Mouse (Mus musculus) embryonic facial prominence, embryonic 13.5 days (tissue): Measurements from ENCODE around the gene Tmprss11c. TPM values are rescaled to one million over a fixed set of nuclear protein-coding genes. Genes with fewer than 3 reads are reported as not detected.

ENCODE experiments used
- ATAC-seq: fragments of 200-750 bp; cut with Nextera tagmentation; 2 replicates; pipeline ENCODE4 v1.8.0; 2017; ENCODE audit warnings: low read depth; ENCODE audit not compliant: insufficient number of reproducible peaks, insufficient read depth, low FRiP score, low TSS enrichment
- H3K27ac ChIP-seq: fragments of 300-500 bp; sonication (generic); 2 replicates; pipeline ENCODE4 v1.5.1; 2015; ENCODE audit warnings: moderate library complexity, mild to moderate bottlenecking, inconsistent platforms
- H3K27me3 ChIP-seq: fragments of 300-500 bp; sonication (generic); 2 replicates; pipeline ENCODE4 v1.6.1; 2015; ENCODE audit warnings: mild to moderate bottlenecking, inconsistent platforms
- H3K36me3 ChIP-seq: fragments of 300-500 bp; sonication (generic); 2 replicates; pipeline ENCODE4 v1.6.1; 2015; ENCODE audit warnings: mild to moderate bottlenecking, inconsistent platforms
- H3K4me1 ChIP-seq: fragments of 300-500 bp; sonication (generic); 2 replicates; pipeline ENCODE4 v1.6.1; 2015; ENCODE audit warnings: inconsistent platforms
- H3K4me2 ChIP-seq: fragments of 300-500 bp; sonication (generic); 2 replicates; pipeline ENCODE4 v1.6.1; 2015; ENCODE audit warnings: moderate library complexity, mild to moderate bottlenecking, inconsistent platforms
- H3K4me3 ChIP-seq: fragments of 300-500 bp; sonication (generic); 2 replicates; pipeline ENCODE4 v1.5.1; 2015; ENCODE audit warnings: mild to moderate bottlenecking, inconsistent platforms
- H3K9ac ChIP-seq: fragments of 300-500 bp; sonication (generic); 2 replicates; pipeline ENCODE4 v1.6.1; 2015; ENCODE audit warnings: mild to moderate bottlenecking, inconsistent platforms
- H3K9me3 ChIP-seq: fragments of 300-500 bp; sonication (generic); 2 replicates; pipeline ENCODE4 v1.6.1; 2016; ENCODE audit warnings: inconsistent platforms
- WGBS: fragments of 180-500 bp; shearing (Covaris S2); methylation state at CpG from one replicate; pipeline ENCODE4 v1.1.7; 2015; ENCODE audit warnings: mixed read lengths; 5-methylcytosine and 5-hydroxymethylcytosine counted together
- polyA plus RNA-seq: library from polyadenylated mRNA; unstranded; fragments of >200 nt; fragmentation: Nextera tagmentation; extraction: Ambion mirVana; gene quantifications from 2 replicates; pipeline ENCODE4 v1.2.1, GENCODE M21; 2015

Tmprss11c gene
- polyA plus RNA-seq, 1 experiment from 2014 or later, result not detected

DNA sequence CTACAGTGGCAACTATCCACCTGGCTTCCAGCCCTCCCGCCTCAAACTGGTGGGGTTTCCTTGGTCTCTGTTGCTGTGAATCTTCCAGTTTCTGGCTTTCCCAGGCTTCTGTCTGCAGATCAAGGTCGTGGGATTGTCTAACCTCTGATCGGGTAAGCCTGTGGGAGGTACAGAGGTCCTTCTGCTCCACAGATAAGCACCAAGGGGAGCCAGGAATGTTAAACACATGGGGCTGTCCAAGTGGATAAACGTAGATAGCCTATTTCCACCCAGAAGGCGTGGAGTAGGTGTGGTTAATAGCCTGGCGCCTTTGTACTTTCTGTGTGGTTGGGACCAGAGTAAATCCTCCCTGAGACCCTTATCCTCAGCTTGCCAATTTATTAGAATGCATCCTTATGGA is 101.7 kb downstream of the Tmprss11c start:
- Histone ChIP-seq H3K36me3 (no peaks in the 10 kb centered on the region), H3K4me2 (no peak overlapping the region), H3K27me3 (no peaks in the 10 kb centered on the region), H3K9me3 (no peaks in the 10 kb centered on the region), H3K4me3 (no peak overlapping the region), H3K9ac (no peak overlapping the region), H3K27ac (no peak overlapping the region), H3K4me1 (no peaks in the 10 kb centered on the region)
- 80% methylated on average over 6 of the region's 6 CpGs for WGBS
- ATAC-seq, result no peak

Other genes with a start within 250 kb of the Tmprss11c start
- gene Cenpc1, start 223.7 kb downstream of the Tmprss11c start, polyA plus RNA-seq, result 39.0 and 42.4 TPM in 2 replicates
- 0.29 and 0.35 TPM in 2 replicates for gene Stap1, start 217.6 kb downstream of the Tmprss11c start, polyA plus RNA-seq
- 13.0 and 15.4 TPM in 2 replicates for gene Uba6, start 116.5 kb downstream of the Tmprss11c start, polyA plus RNA-seq
- gene Gnrhr, start 91.4 kb downstream of the Tmprss11c start, polyA plus RNA-seq, result not detected in 2 replicates
- gene Tmprss11d, start 84.1 kb upstream of the Tmprss11c start, polyA plus RNA-seq, result 0.77 and 1.3 TPM in 2 replicates
- gene Tmprss11a, start 179.7 kb upstream of the Tmprss11c start, polyA plus RNA-seq, result 0.69 and 0.87 TPM in 2 replicates
- gene Tmprss11g, start 229.3 kb upstream of the Tmprss11c start, polyA plus RNA-seq, result 0.11 and 0.37 TPM in 2 replicates